ENCODE assay signal across 10 mouse cellular contexts in genomic region chr12:8509693-8510092, GRCm38 (mm10). TPM values are rescaled to one million over a fixed set of nuclear protein-coding genes. Genes with fewer than 3 reads are reported as not detected.
DNase-seq lines count a peak whose midpoint lies in the region; ATAC-seq and TF ChIP-seq lines count a peak whose summit lies in the region.
"Had no signal": no experiment of that assay in that cellular context is flagged by ENCODE, and none has a peak within 500 bp of the region (broad histone marks: within the 10 kb centered on the region; RNA-seq: fewer than 3 reads in every experiment).

No protein-coding gene starts in this region.

- H3K36me3 ChIP-seq in forebrain, postnatal 0 days (ENCODE audit: insufficient read depth) = no peaks in the 10 kb centered on the region
- no peaks in the 10 kb centered on the region for H3K36me3 ChIP-seq in forebrain, embryonic 10.5 days (replicated peaks)
- no peaks in the 10 kb centered on the region for H3K36me3 ChIP-seq in lung, embryonic 16.5 days (ENCODE audit: control insufficient read depth, insufficient read depth, low read length)
- H3K36me3 ChIP-seq in midbrain, embryonic 16.5 days (ENCODE audit: control insufficient read depth, insufficient read depth, low read length) = no peaks in the 10 kb centered on the region
- H3K36me3 ChIP-seq: intestine, embryonic 15.5 days had no signal

- H3K9ac ChIP-seq in forebrain, postnatal 0 days = no peak overlapping the region
- no peak overlapping the region for H3K9ac ChIP-seq in lung, embryonic 16.5 days (ENCODE audit: low read length)
- H3K9ac ChIP-seq in midbrain, embryonic 16.5 days (ENCODE audit: low read depth, low read length) = no peak overlapping the region
- H3K9ac ChIP-seq: intestine, embryonic 15.5 days had no signal

- TF ChIP-seq CTCF in forebrain, postnatal 0 days (IDR thresholded peaks at IDR 0.05; ENCODE audit: low read depth) = no peak

- no peak overlapping the region for H3K4me2 ChIP-seq in forebrain, postnatal 0 days (ENCODE audit: low read depth)
- H3K4me2 ChIP-seq in lung, embryonic 16.5 days (ENCODE audit: low read depth, low read length) = no peak overlapping the region
- no peak overlapping the region for H3K4me2 ChIP-seq in midbrain, embryonic 16.5 days (ENCODE audit: low read length)

- no peaks in the 10 kb centered on the region for H3K9me3 ChIP-seq in forebrain, postnatal 0 days (ENCODE audit: low read length)
- H3K9me3 ChIP-seq in forebrain, embryonic 10.5 days = no peaks in the 10 kb centered on the region
- H3K9me3 ChIP-seq in lung, embryonic 16.5 days (ENCODE audit: control insufficient read depth, low read length) = no peaks in the 10 kb centered on the region
- no peaks in the 10 kb centered on the region for H3K9me3 ChIP-seq in midbrain, embryonic 16.5 days (replicated peaks; ENCODE audit: control insufficient read depth, low read length, poor library complexity, severe bottlenecking)
- H3K9me3 ChIP-seq: intestine, embryonic 15.5 days had no signal

- ATAC-seq in forebrain, postnatal 0 days = peak; percentile 47; the same call in 1 of the 2 replicates
- peak; percentile 58 for ATAC-seq in lung, embryonic 16.5 days (ENCODE audit: low read depth)
- no peak for ATAC-seq in midbrain, embryonic 16.5 days

- intact Hi-C loops in left cerebral cortex, postnatal 36 days (cut with DNase I) = loop anchor here (2.0 kb wide), 1 partner anchor 37 kb away; no protein-coding TSS in a partner anchor

- no peak overlapping the region for H3K27ac ChIP-seq in forebrain, postnatal 0 days (ENCODE audit: low read depth, low read length)
- no peak overlapping the region for H3K27ac ChIP-seq in forebrain, embryonic 10.5 days
- H3K27ac ChIP-seq in lung, embryonic 16.5 days (ENCODE audit: low read length) = no peak overlapping the region
- no peak overlapping the region for H3K27ac ChIP-seq in midbrain, embryonic 16.5 days (ENCODE audit: low read length)

- no peak for DNase-seq in forebrain, postnatal 0 days
- DNase-seq in forebrain, embryonic 10.5 days (ENCODE audit: extremely low spot score, low spot score) = no peak
- peak; percentile 47 for DNase-seq in 3134 (ENCODE audit: extremely low read depth, insufficient read length, low spot score)
- DNase-seq in fibroblast of lung, adult 2 months (ENCODE audit: low read depth) = peak; percentile 45
- DNase-seq in left cerebral cortex, postnatal 36 days (ENCODE audit: low spot score in 2 of 2) = no peak
- no peak for DNase-seq in frontal cortex, postnatal 36 days (ENCODE audit: low spot score in 2 of 2)
- DNase-seq: cerebellum, adult 9-10 months had no signal

- no peaks in the 10 kb centered on the region for H3K4me1 ChIP-seq in forebrain, postnatal 0 days (ENCODE audit: insufficient read depth)
- no peaks in the 10 kb centered on the region for H3K4me1 ChIP-seq in forebrain, embryonic 10.5 days
- no peaks in the 10 kb centered on the region; the same call in 1 of the 2 replicates for H3K4me1 ChIP-seq in lung, embryonic 16.5 days (replicated peaks; ENCODE audit: control insufficient read depth, insufficient read depth, low read length)
- H3K4me1 ChIP-seq in midbrain, embryonic 16.5 days (ENCODE audit: control insufficient read depth, insufficient read depth, low read length) = no peaks in the 10 kb centered on the region

- H3K27me3 ChIP-seq in forebrain, postnatal 0 days (ENCODE audit: insufficient read depth, low read length) = no peaks in the 10 kb centered on the region
- no peaks in the 10 kb centered on the region for H3K27me3 ChIP-seq in forebrain, embryonic 10.5 days (ENCODE audit: poor library complexity, severe bottlenecking)
- H3K27me3 ChIP-seq in lung, embryonic 16.5 days (ENCODE audit: control insufficient read depth, insufficient read depth, low read depth, low read length) = no peaks in the 10 kb centered on the region
- H3K27me3 ChIP-seq in midbrain, embryonic 16.5 days (ENCODE audit: control insufficient read depth, insufficient read depth, low read depth, low read length) = no peaks in the 10 kb centered on the region
- H3K27me3 ChIP-seq: intestine, embryonic 15.5 days had no signal

- H3K4me3 ChIP-seq in forebrain, postnatal 0 days (ENCODE audit: low read depth, low read length) = no peak overlapping the region
- H3K4me3 ChIP-seq in forebrain, embryonic 10.5 days = no peak overlapping the region
- no peak overlapping the region for H3K4me3 ChIP-seq in lung, embryonic 16.5 days (ENCODE audit: low read length)
- H3K4me3 ChIP-seq in midbrain, embryonic 16.5 days (ENCODE audit: low read depth, low read length) = no peak overlapping the region
- H3K4me3 ChIP-seq: intestine, embryonic 15.5 days had no signal

- WGBS in forebrain, postnatal 0 days = 65% methylated on average over 5 of the region's 5 CpGs
- 81% methylated on average over 5 of the region's 5 CpGs for WGBS in forebrain, embryonic 10.5 days
- 50% methylated on average over 5 of the region's 5 CpGs for WGBS in lung, embryonic 16.5 days
- 76% methylated on average over 5 of the region's 5 CpGs for WGBS in midbrain, embryonic 16.5 days

RNA-seq across cellular contexts. Expression of gene Rhob, which starts 9.9 kb away (rescaled TPM):
- total RNA-seq in forebrain, postnatal 0 days (2014; rRNA removed) = 278 and 289 TPM in 2 replicates
- 69.9 and 78.9 TPM in 2 replicates for polyA plus RNA-seq in forebrain, postnatal 0 days (2015; fragmentation: Nextera tagmentation; extraction: Ambion mirVana)
- polyA plus RNA-seq in forebrain, embryonic 10.5 days (2016; fragmentation: Nextera tagmentation; extraction: Ambion mirVana) = 25.2 and 27.1 TPM in 2 replicates
- polyA plus RNA-seq in lung, embryonic 16.5 days (2015; fragmentation: Nextera tagmentation; extraction: Ambion mirVana) = 47.8 and 49.2 TPM in 2 replicates
- 75.7 and 80.0 TPM in 2 replicates for polyA plus RNA-seq in midbrain, embryonic 16.5 days (2015; fragmentation: Nextera tagmentation; extraction: Ambion mirVana)
- 100 to 1,000 TPM; 300 to 353 TPM for total RNA-seq in left cerebral cortex, postnatal 36 days (2021)

Comparison
In these comparisons a context has a peak if more than half of its experiments do, and no peak if none do; other contexts are left out.
1. DNase-seq: peak in 3134 (single experiment) and fibroblast of lung, adult 2 months (single experiment); none in forebrain, postnatal 0 days (single experiment), forebrain, embryonic 10.5 days (single experiment), left cerebral cortex, postnatal 36 days (0 of 2) and frontal cortex, postnatal 36 days (0 of 2).